Mouse (Mus musculus) heart, embryonic 13.5 days (tissue): ENCODE measurements around the gene Osbpl7. TPM values are rescaled to one million over a fixed set of nuclear protein-coding genes. Genes with fewer than 3 reads are reported as not detected.
A peak's percentile ranks its signal among the peaks of the same experiment; 100 is the strongest.

Experiments
- ATAC-seq: fragments of 200-750 bp; cut with Nextera tagmentation; 2 replicates; pipeline ENCODE4 v1.8.0; 2017; ENCODE audit warnings: moderate TSS enrichment; ENCODE audit not compliant: insufficient number of reproducible peaks, low FRiP score, low TSS enrichment; ENCODE audit errors: extremely low read depth
- H3K27ac ChIP-seq: fragments of 300-500 bp; sonication (generic); replicated peaks from 2 replicates; pipeline ENCODE4 v1.5.1; 2015; ENCODE audit warnings: moderate library complexity, mild to moderate bottlenecking, inconsistent platforms
- H3K27me3 ChIP-seq: fragments of 300-500 bp; sonication (generic); replicated peaks from 2 replicates; pipeline ENCODE4 v1.6.1; 2015; ENCODE audit warnings: mild to moderate bottlenecking, inconsistent platforms
- H3K36me3 ChIP-seq: fragments of 300-500 bp; sonication (generic); 2 replicates; pipeline ENCODE4 v1.6.1; 2015; ENCODE audit warnings: mild to moderate bottlenecking, inconsistent platforms
- H3K4me1 ChIP-seq: fragments of 300-500 bp; sonication (generic); 2 replicates; pipeline ENCODE4 v1.6.1; 2015; ENCODE audit warnings: inconsistent platforms
- H3K4me2 ChIP-seq: fragments of 300-500 bp; sonication (generic); 2 replicates; pipeline ENCODE4 v1.6.1; 2015; ENCODE audit warnings: inconsistent platforms, mild to moderate bottlenecking, moderate library complexity
- H3K4me3 ChIP-seq: fragments of 300-500 bp; sonication (generic); 2 replicates; pipeline ENCODE4 v1.5.1; 2015; ENCODE audit warnings: moderate library complexity, mild to moderate bottlenecking, inconsistent platforms
- H3K9ac ChIP-seq: fragments of 300-500 bp; sonication (generic); 2 replicates; pipeline ENCODE4 v1.6.1; 2015; ENCODE audit warnings: inconsistent platforms, mild to moderate bottlenecking, moderate library complexity
- H3K9me3 ChIP-seq: fragments of 300-500 bp; sonication (generic); 2 replicates; pipeline ENCODE4 v1.6.1; 2016; ENCODE audit warnings: inconsistent platforms
- WGBS: fragments of 180-500 bp; shearing (Covaris S2); methylation state at CpG from one replicate; pipeline ENCODE4 v1.1.7; 2015; ENCODE audit warnings: mixed read lengths; 5-methylcytosine and 5-hydroxymethylcytosine counted together
- polyA plus RNA-seq: library from polyadenylated mRNA; unstranded; fragments of >200 nt; fragmentation: Nextera tagmentation; extraction: Ambion mirVana; gene quantifications from 2 replicates; pipeline ENCODE4 v1.2.1, GENCODE M21; 2015

The Osbpl7 gene
- 6.2 and 6.5 TPM in 2 replicates for polyA plus RNA-seq

- no peaks in the 10 kb centered on the region for H3K9me3 ChIP-seq
- peaks cover 63% of the 10 kb centered on the region for H3K36me3 ChIP-seq
- no peaks in the 10 kb centered on the region for H3K27me3 ChIP-seq
- peak within 1 kb of the TSS; percentile 61 for H3K27ac ChIP-seq
- peak within 1 kb of the TSS; percentile 79 for H3K4me3 ChIP-seq
- WGBS, result 5% methylated on average over 18 of the region's 18 CpGs
- peak within 1 kb of the TSS; percentile 91 for H3K9ac ChIP-seq
- peak; percentile 31; the same call in 1 of the 2 replicates for ATAC-seq
- peak within 1 kb of the TSS; percentile 98 for H3K4me2 ChIP-seq
- peaks cover 24% of the 10 kb centered on the region for H3K4me1 ChIP-seq
These were observed at the start of gene Osbpl7 for GRCm38 (mm10) chr11:97050216-97050943. Gene Osbpl7 (plus strand): TSS chr11:97050628.

GRCm38 (mm10) chr11:97003170-97003569 is 47.3 kb upstream of the Osbpl7 start:
- 34% methylated on average over 5 of the region's 5 CpGs for WGBS
- ATAC-seq, result no peak
- Histone ChIP-seq H3K27me3 (peaks cover 90% of the 10 kb centered on the region), H3K36me3 (no peaks in the 10 kb centered on the region), H3K4me3 (no peak overlapping the region), H3K4me1 (peaks cover 4% of the 10 kb centered on the region; the same call in 1 of the 2 replicates), H3K27ac (no peak overlapping the region), H3K4me2 (no peak overlapping the region), H3K9me3 (no peaks in the 10 kb centered on the region), H3K9ac (no peak overlapping the region)

GRCm38 (mm10) chr11:97007093-97007794 is 43.2 kb upstream of the Osbpl7 start:
- Histone ChIP-seq H3K27ac (no peak overlapping the region), H3K27me3 (peaks cover 91% of the 10 kb centered on the region), H3K36me3 (no peaks in the 10 kb centered on the region), H3K4me2 (no peak overlapping the region), H3K9me3 (no peaks in the 10 kb centered on the region), H3K4me3 (no peak overlapping the region), H3K4me1 (peaks cover 4% of the 10 kb centered on the region; the same call in 1 of the 2 replicates), H3K9ac (no peak overlapping the region)
- WGBS, result 48% methylated on average over 9 of the region's 9 CpGs
- ATAC-seq, result no peak

DNA sequence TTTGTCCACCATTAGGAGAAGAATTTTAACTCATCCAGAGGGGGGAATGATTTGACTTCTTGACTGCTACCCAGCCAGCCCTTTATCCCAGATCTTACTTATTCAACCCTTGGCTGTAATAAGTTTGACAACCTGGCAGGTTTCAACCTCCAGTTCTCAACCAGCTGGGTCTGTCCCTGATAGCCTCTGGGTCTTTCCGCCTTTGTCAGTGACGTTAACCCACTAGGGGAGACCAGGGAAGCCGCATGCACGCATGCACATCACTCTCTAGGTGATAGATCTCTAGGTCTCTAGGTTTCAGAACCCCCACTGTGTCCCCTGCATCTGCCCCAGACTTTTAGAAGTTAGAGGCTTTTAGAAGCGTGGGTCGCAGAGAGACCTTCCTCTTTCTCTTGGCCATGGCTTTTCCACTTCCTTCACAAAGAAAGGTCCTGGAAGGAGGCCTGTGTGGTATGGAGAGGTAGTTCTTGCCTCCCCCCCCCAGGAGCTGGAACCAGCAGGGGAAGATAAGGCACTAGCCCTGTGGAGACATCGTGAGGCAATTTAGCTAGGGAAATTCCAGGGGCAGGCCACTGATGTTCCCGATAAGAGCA is 41.1 kb upstream of the Osbpl7 start:
- Histone ChIP-seq H3K27ac (no peak overlapping the region), H3K4me2 (no peak overlapping the region), H3K9me3 (no peaks in the 10 kb centered on the region), H3K4me1 (peaks cover 9% of the 10 kb centered on the region; the same call in 1 of the 2 replicates), H3K27me3 (peaks cover 90% of the 10 kb centered on the region), H3K36me3 (no peaks in the 10 kb centered on the region), H3K4me3 (no peak overlapping the region), H3K9ac (no peak overlapping the region)
- no peak for ATAC-seq
- WGBS, result 20% methylated on average over 8 of the region's 8 CpGs

GRCm38 (mm10) chr11:97013121-97013670 is 37.2 kb upstream of the Osbpl7 start, which contains the start of gene Sp6:
Gene Sp6 (plus strand): TSS chr11:97013394.
- no peak within 1 kb of the TSS for H3K9ac ChIP-seq
- H3K9me3 ChIP-seq, result no peaks in the 10 kb centered on the region
- no peak for ATAC-seq
- no peak within 1 kb of the TSS for H3K27ac ChIP-seq
- peaks cover 98% of the 10 kb centered on the region for H3K27me3 ChIP-seq
- WGBS, result 13% methylated on average over 8 of the region's 8 CpGs
- H3K36me3 ChIP-seq, result no peaks in the 10 kb centered on the region
- peaks cover 10% of the 10 kb centered on the region for H3K4me1 ChIP-seq
- H3K4me3 ChIP-seq, result no peak within 1 kb of the TSS
- H3K4me2 ChIP-seq, result no peak within 1 kb of the TSS

DNA sequence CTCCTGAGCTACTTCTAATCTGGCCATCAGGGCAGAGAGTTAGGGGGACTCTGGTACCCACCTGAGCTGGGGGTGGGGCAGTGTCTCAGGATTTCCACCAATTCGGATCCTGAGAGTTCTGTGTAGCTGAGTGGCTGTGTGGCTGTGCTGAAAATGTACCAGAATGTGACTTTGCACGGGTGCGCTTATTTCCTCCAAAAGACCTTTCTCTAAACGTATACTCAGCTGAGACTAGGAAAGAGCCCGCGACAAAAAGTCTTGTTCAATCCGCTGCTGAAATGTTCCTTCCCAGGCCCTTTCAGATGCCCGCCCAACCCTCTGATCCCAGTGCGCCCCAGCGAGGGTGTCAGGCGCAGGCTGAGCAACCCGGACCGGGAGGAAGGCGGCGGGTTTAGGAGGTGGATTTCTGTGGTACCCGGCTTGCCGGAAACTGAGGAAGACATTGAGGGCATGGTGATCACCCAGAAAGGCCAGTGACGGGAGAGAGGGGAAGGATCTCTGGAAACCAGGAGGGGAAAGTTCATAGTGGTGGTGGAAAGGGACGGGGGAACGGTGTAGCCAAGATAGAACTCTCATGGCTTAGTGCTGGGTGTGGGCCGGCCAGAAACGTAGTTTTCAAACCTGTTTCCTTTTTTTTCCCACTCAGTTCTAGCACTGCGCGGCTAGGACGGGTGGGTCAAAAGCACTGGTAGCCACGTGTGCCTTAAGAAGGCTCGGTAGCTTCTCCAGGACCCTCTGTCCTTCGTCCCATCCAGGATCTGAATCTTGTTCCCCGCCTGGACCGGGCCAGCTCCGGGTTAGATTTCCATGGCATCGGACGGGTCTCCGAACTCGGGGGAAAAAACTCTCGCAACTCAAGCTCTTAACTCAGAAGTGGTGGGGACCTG is 32.5 kb upstream of the Osbpl7 start:
- no peak for ATAC-seq
- Histone ChIP-seq H3K4me2 (peak overlapping the region; percentile 66), H3K4me3 (peak overlapping the region; percentile 44), H3K9me3 (no peaks in the 10 kb centered on the region), H3K27ac (no peak overlapping the region), H3K27me3 (peaks cover 96% of the 10 kb centered on the region), H3K9ac (peak overlapping the region; percentile 63), H3K36me3 (no peaks in the 10 kb centered on the region), H3K4me1 (peaks cover 34% of the 10 kb centered on the region)
- under 1% methylated on average over 36 of the region's 36 CpGs for WGBS

- Histone ChIP-seq H3K4me1 (peaks cover 29% of the 10 kb centered on the region), H3K4me2 (peak overlapping the region; percentile 66), H3K9ac (peak overlapping the region; percentile 63), H3K36me3 (no peaks in the 10 kb centered on the region), H3K27me3 (peaks cover 96% of the 10 kb centered on the region), H3K4me3 (peak overlapping the region; percentile 44), H3K9me3 (no peaks in the 10 kb centered on the region), H3K27ac (no peak overlapping the region)
- no peak for ATAC-seq
- WGBS, result under 1% methylated on average over 61 of the region's 68 CpGs
These were observed 31.7 kb upstream of the Osbpl7 start for GRCm38 (mm10) chr11:97018583-97019344.

- ATAC-seq, result no peak
- WGBS, result 7% methylated on average over 13 of the region's 13 CpGs
- peaks cover 97% of the 10 kb centered on the region for H3K27me3 ChIP-seq
- peak overlapping the region; percentile 44 for H3K4me3 ChIP-seq
- peaks cover 29% of the 10 kb centered on the region for H3K4me1 ChIP-seq
- no peaks in the 10 kb centered on the region for H3K9me3 ChIP-seq
- H3K27ac ChIP-seq, result no peak overlapping the region
- H3K9ac ChIP-seq, result peak overlapping the region; percentile 63; the same call in 1 of the 2 replicates
- H3K36me3 ChIP-seq, result no peaks in the 10 kb centered on the region
- H3K4me2 ChIP-seq, result peak overlapping the region; percentile 66
These were observed 31.1 kb upstream of the Osbpl7 start for GRCm38 (mm10) chr11:97019345-97019708.

DNA sequence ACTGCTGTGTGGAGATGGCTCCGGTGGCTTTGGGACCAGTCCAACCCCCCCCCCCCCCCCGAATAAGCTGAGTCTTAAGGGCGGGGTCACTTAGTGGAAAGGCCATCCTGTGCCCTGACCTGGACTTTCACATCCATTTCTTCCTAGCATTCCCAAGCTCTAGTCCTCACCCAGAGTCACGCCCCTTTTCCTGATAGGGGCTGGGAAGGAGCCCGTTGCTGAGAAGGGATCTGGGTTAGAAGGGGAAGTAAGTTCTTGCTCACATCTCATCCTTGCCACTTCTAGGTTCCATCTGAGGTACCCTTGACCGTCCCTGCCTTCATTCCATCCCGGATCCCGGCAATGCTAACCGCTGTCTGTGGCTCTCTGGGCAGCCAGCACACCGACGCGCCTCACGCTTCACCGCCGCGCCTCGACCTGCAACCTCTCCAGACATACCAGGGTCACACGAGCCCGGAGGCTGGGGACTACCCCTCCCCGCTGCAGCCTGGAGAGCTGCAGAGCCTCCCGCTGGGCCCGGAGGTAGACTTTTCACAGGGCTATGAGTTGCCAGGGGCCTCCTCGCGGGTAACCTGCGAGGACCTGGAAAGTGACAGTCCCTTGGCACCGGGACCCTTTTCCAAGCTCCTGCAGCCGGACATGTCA is 29.2 kb upstream of the Osbpl7 start:
- H3K27me3 ChIP-seq, result peaks cover 94% of the 10 kb centered on the region
- H3K9ac ChIP-seq, result peak overlapping the region; percentile 82
- no peak for ATAC-seq
- no peaks in the 10 kb centered on the region for H3K9me3 ChIP-seq
- no peaks in the 10 kb centered on the region for H3K36me3 ChIP-seq
- H3K4me3 ChIP-seq, result peak overlapping the region; percentile 63
- WGBS, result under 1% methylated on average over 27 of the region's 27 CpGs
- peak overlapping the region; percentile 93 for H3K4me2 ChIP-seq
- H3K4me1 ChIP-seq, result peaks cover 43% of the 10 kb centered on the region
- H3K27ac ChIP-seq, result no peak overlapping the region
